Mouse (Mus musculus) G1E-ER4 (cell line): ENCODE measurements around the gene Nxph3. TPM values are rescaled to one million over a fixed set of nuclear protein-coding genes. Genes with fewer than 3 reads are reported as not detected.

Experiments
- GATA1 ChIP-seq: IDR thresholded peaks from one replicate; pipeline ENCODE4 v1.8.0; 2012; ENCODE audit warnings: low read length, inconsistent platforms
- polyA plus RNA-seq: library from polyadenylated mRNA; stranded (reverse); fragments of >175 nt; gene quantifications from 2 replicates; pipeline ENCODE4 v1.2.3, GENCODE M21; 2012

The Nxph3 gene
- polyA plus RNA-seq = not detected in 2 replicates

- TF ChIP-seq GATA1 = no peak
These were observed at the start of gene Nxph3 for GRCm38 (mm10) chr11:95514298-95514861. Gene Nxph3, minus strand, starts transcription at chr11:95514570.

DNA sequence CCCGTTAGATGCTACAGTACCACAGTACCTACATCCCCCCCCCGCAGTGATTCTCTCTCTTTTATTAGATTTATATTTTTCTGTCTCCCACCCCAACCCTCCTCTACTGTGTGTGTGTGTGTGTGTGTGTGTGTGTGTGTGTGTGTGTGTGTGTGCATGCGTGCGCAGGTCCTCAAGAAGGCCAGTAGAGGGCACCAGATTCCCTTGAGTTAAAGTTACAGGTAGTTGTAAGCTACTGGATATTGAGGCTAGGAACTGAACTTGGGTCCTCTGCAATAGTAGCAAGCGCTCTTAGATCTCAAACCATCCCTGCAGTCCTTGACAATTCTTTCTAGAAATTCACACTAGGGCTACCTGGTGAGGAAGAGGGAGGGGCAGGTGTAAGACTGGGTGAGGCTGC is 49.5 kb upstream of the Nxph3 start:
- no peak for TF ChIP-seq GATA1

GRCm38 (mm10) chr11:95560773-95561172 is 46.4 kb upstream of the Nxph3 start:
- TF ChIP-seq GATA1 = no peak

DNA sequence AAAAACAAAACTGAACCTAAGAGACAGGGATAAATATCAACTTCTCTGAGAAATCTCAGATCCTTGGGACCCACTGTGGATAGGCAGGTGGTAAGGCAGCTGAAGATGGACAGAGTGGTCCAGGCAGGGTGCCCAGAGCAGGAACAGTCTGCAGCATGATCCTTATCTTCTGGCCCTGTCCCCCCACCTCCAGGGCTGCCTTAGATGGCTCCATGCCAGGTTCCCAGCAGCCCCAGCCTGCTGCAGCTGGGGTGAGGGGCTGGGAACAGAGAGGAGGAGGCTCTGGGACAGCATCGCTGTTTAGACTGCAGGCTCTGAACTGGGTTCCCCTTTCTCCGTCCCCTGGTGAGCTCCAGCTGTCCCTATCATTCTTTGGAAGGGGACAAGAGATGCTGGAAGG is 45.4 kb upstream of the Nxph3 start:
- no peak for TF ChIP-seq GATA1

DNA sequence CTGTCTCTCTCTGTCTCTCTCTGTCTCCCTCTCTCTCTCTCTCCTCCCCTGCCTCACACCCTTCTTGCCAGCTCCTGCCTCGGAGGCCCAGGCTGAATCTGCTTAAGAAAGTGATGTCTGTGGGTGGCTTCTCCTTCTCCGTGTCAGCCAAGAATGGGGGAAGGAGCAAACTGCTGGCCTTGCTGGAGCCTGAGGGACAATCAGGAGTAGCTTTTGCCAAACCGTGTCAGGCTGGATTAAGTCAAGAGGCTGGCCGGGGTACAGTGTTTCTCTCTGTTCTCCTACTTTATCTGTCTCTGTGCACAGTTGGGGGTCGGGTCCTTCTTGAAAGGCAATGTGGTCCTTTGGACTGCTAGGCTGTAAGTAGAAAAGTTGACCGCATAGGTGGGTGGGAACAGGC is 43.3 kb upstream of the Nxph3 start:
- TF ChIP-seq GATA1 = no peak

DNA sequence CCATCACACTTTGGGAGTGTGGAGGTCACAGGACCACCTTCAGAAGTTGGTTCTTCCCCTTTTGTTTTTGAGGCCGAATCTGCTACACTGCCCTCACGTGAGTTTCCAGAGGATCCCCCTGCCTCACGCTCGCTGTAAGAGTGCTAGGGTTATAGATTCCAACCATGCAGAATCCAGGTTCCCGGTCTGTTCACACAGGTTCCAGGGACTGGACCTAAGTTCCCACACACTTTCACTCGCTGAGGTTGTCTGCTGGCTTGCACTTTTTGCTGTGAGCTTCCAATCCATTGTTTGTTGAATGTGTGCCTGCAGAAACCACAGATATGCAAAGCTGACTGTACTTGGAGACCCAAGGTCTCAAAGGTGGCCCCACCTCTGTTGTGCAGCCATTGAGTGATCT is 42.7 kb upstream of the Nxph3 start:
- TF ChIP-seq GATA1 = no peak

DNA sequence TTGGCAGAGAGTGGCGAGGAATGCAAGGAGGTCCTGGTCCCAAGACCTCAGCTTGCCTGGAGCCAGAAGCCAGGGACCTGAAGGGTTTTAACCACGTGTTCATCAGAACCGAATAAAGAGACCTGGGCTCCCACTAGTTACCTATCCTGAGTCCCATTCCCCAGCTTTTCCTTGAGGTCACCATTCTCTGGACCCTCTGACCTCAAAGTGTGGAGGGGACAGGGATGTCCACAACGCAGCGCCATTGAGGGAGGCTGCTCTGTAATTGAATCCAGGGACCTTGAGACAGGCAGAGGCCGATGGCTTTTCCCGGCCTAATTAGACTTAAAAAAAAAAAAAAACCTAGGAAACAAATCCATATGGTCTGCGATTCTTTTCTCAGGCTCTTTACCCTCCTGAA is 40.9 kb upstream of the Nxph3 start:
- TF ChIP-seq GATA1 = no peak

DNA sequence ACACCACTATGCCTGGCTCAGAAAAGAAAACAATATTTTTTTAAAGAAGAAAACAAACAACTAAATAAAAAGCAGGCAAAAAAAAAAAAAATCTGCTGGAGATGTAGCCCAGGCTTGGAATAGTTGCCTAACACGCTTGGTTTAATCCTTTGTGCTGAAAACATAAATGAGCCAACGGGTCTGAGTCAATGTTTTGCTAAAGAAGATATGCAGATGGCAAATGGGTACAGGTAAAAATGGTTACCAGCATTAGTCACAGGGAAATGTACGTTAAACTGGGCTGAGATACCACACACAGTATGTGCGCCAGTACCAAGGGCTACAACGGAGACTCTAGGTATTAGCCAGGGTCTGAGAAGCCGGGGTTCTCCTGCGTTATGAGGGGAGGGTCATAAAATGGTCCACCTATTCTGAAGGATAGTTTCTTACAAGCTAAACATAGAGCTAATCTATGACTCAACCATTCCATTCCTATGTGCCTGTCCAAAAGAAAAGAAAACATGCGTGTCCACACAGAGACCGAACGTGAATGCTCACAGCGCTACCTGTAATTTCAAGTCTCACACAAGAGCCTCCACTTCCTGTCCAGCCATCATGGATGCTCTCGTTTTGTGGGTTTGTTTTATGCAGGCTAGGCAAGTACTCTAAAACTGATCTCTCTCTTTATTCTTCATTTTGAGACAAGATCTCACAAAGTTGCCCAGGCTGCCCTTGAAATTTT is 36.1 kb upstream of the Nxph3 start:
- no peak for TF ChIP-seq GATA1

- no peak for TF ChIP-seq GATA1
These were observed 31.8 kb upstream of the Nxph3 start for GRCm38 (mm10) chr11:95546021-95546782.

DNA sequence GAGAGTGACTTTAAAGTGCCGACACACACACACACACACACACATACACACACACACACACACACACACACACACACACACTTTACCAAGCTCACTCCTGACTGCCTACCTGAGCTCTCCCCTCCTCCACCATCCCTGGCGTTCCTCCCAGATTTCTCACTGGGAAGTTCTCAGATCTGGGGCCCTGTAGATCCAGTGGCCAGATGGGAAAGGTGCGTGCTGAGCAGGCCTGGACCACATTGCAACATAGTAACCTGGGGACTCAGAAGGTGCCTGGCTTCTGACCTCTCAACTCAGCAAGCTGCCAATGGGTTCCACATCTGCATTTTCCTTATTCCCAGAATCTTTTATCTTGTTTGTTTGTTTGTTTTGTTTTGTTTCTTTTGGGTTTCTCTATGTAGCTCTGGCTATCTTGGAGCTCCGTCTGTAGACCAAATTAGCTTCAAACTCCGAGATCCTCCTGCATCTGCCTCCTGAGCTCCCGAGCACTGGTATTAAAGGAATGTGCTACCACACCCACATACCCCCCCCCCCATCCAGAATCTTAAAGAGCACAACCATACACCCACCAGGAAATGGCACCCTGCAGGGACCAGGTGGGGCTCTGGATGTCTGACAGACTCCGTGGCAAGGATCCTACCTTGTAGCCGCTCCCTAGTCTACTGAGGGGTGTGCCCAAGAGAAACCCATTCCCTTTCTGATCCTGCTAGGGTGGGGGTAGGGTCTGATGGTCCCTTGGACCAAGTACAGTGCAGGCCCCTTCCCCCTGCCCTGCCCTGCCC is 30.4 kb upstream of the Nxph3 start:
- TF ChIP-seq GATA1 = no peak

- TF ChIP-seq GATA1 = no peak
These were observed 26.4 kb upstream of the Nxph3 start for GRCm38 (mm10) chr11:95540637-95541385.

DNA sequence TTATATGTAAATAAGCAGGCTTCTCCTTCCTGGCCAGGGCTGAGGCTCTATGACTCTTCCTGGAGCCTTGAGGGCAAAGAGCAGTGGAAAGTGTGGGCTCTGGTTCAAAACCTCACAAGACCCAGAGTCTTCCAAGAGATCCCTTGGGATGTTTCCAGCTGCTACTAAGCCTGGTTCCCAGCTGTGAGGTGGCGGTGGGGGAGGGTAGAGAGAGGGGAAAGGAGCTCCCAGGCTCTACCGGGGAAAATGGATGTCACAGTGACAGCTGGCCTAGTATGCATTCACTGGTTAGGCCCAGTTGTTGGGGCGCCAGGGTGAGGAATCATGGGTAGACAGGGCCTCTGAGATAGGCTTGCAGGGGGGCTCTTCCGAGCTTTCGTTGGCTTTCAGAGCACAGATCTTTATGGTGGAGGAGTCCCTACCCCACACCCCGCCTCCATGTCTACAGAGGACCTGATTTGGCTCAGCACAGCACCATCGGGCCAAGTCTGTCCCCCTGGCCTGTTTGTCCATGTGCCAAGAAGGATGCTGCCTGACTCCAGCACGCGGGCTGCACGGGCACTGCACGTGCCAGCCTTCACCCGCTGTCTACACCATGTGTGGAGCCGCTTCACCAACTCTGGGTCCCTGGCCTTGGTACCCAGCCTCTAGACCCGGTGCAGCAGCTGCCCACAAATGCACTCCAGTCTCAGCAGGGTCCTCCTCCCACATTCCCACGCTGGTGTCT is 24.2 kb upstream of the Nxph3 start:
- TF ChIP-seq GATA1 = no peak

DNA sequence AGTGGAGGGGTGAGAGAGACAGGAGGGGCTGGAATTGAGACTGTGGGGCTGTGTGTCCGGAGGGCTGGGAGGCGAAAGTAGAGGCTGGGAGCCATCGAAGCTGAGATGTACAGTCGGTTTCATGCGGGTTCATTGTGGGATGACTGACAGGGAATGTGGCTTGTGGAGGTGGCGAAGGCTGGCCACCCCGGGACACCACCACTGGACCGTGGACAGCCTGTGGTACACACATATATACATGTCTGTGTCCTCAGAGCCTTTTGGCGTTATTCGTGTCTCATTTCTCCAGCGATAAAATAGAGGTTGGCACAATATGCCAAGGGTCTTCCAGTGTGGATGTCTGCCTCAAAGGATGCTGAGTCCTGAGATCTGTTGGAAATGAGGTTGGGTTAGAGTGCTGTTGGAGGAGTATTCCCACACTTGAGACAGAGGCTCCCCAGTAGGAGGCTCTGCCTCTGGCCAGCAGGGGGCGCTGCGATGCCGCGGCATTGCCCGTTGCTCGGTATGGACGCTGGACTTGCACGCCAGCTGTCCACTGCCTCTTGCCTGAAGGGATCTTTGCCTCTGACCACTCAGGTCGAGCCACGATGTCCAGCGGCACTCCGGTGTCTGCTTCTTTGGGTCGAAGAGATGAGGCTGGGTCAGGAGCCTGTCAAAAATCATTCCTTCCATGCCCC is 19.3 kb upstream of the Nxph3 start:
- no peak for TF ChIP-seq GATA1
